Mouse (Mus musculus): Measurements from ENCODE around the gene Fbxo40. TPM values are rescaled to one million over a fixed set of nuclear protein-coding genes. Genes with fewer than 3 reads are reported as not detected.

The Fbxo40 gene
- total and polyA plus RNA-seq, 2 experiments from 2014 or later = 19.4 to 86.4 TPM

- no peak for TF ChIP-seq EP300 (IDR thresholded peaks at IDR 0.05; ENCODE audit: low read depth)
- TF ChIP-seq CTCF (IDR thresholded peaks at IDR 0.05; ENCODE audit: low read depth) = no peak
- Histone ChIP-seq H3K36me3 (replicated peaks; ENCODE audit: control insufficient read depth, insufficient read depth, low read length) (peaks cover 87% of the 10 kb centered on the region), H3K4me2 (ENCODE audit: low read depth, low read length) (no peak overlapping the region), H3K4me1 (ENCODE audit: control insufficient read depth, insufficient read depth) (no peaks in the 10 kb centered on the region), H3K4me3 (ENCODE audit: low read depth, low read length) (no peak overlapping the region), H3K9ac (replicated peaks; ENCODE audit: low read depth, low read length) (no peak overlapping the region), H3K9me3 (replicated peaks; ENCODE audit: control insufficient read depth, low read length) (no peaks in the 10 kb centered on the region), H3K27me3 (ENCODE audit: control insufficient read depth, insufficient read depth, low read length) (no peaks in the 10 kb centered on the region), H3K27ac (ENCODE audit: low read depth) (no peak overlapping the region)
- WGBS = 85% methylated on average over 10 of the region's 10 CpGs
- ATAC-seq (ENCODE audit: insufficient read depth, low read depth) (no peak), DNase-seq (ENCODE audit: low spot score) (no peak)
These were observed 63.5 kb downstream of the Fbxo40 start for GRCm38 (mm10) chr16:36926514-36927447.

DNA sequence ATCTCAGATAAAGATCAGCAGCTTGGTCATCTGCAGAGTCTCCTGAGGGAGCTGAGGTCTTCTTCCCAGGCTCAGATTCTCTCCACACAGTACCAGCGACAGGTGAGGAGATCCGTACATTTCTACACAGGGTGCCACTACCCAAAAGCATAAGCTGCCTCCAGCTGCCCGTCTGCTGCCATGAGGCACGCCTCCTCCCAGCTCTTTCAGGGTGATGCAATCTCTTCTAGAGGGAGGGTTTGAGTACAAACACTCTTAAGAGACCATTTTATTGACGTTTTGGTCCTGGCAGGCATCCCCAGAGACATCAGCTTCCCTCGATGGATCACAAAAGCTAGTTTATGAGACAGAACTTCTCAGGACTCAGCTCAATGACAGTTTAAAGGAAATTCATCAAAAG, 64.5 kb downstream of the Fbxo40 start:
- Histone ChIP-seq H3K27ac (ENCODE audit: low read depth) (no peak overlapping the region), H3K9ac (replicated peaks; ENCODE audit: low read depth, low read length) (no peak overlapping the region), H3K27me3 (ENCODE audit: control insufficient read depth, insufficient read depth, low read length) (no peaks in the 10 kb centered on the region), H3K4me3 (ENCODE audit: low read depth, low read length) (no peak overlapping the region), H3K9me3 (replicated peaks; ENCODE audit: control insufficient read depth, low read length) (no peaks in the 10 kb centered on the region), H3K36me3 (replicated peaks; ENCODE audit: control insufficient read depth, insufficient read depth, low read length) (peaks cover 82% of the 10 kb centered on the region), H3K4me2 (ENCODE audit: low read depth, low read length) (no peak overlapping the region), H3K4me1 (ENCODE audit: control insufficient read depth, insufficient read depth) (no peaks in the 10 kb centered on the region)
- ATAC-seq (ENCODE audit: insufficient read depth, low read depth) (no peak), DNase-seq (ENCODE audit: low spot score) (no peak)
- WGBS = 80% methylated on average over 6 of the region's 6 CpGs
- no peak for TF ChIP-seq CTCF (IDR thresholded peaks at IDR 0.05; ENCODE audit: low read depth)
- TF ChIP-seq EP300 (IDR thresholded peaks at IDR 0.05; ENCODE audit: low read depth) = no peak

DNA sequence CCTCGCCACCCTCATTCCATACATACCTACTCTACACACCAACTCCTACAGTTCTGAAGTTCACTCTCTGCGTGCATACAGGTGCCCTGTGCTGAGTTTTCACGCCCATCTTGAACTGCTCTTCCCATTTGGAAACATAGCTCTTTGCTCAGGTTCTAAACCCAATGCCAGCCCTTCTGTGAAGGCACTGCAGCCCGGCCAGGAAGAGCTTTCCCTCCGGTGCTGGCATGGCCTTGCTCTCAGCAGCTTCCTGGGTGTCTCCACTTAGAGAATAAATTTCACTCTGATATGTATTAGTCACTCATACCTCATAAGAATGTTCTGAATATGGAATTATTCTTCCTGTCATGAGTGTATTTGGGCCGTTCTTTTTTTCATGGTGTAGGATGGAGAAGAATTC, 64.9 kb downstream of the Fbxo40 start:
- no peak for TF ChIP-seq EP300 (IDR thresholded peaks at IDR 0.05; ENCODE audit: low read depth)
- no peak for TF ChIP-seq CTCF (IDR thresholded peaks at IDR 0.05; ENCODE audit: low read depth)
- ATAC-seq (ENCODE audit: insufficient read depth, low read depth) (no peak), DNase-seq (ENCODE audit: low spot score) (no peak)
- Histone ChIP-seq H3K4me2 (ENCODE audit: low read depth, low read length) (no peak overlapping the region), H3K9me3 (replicated peaks; ENCODE audit: control insufficient read depth, low read length) (no peaks in the 10 kb centered on the region), H3K27me3 (ENCODE audit: control insufficient read depth, insufficient read depth, low read length) (no peaks in the 10 kb centered on the region), H3K36me3 (replicated peaks; ENCODE audit: control insufficient read depth, insufficient read depth, low read length) (peaks cover 82% of the 10 kb centered on the region), H3K4me1 (ENCODE audit: control insufficient read depth, insufficient read depth) (no peaks in the 10 kb centered on the region), H3K4me3 (ENCODE audit: low read depth, low read length) (no peak overlapping the region), H3K27ac (ENCODE audit: low read depth) (no peak overlapping the region), H3K9ac (replicated peaks; ENCODE audit: low read depth, low read length) (no peak overlapping the region)
- 78% methylated on average over 6 of the region's 6 CpGs for whole genome bisulfite sequencing

GRCm38 (mm10) chr16:36924312-36924711, 66.0 kb downstream of the Fbxo40 start:
- Histone ChIP-seq H3K4me2 (ENCODE audit: low read depth, low read length) (no peak overlapping the region), H3K27ac (ENCODE audit: low read depth) (no peak overlapping the region), H3K36me3 (replicated peaks; ENCODE audit: control insufficient read depth, insufficient read depth, low read length) (peaks cover 81% of the 10 kb centered on the region), H3K9me3 (replicated peaks; ENCODE audit: control insufficient read depth, low read length) (no peaks in the 10 kb centered on the region), H3K9ac (replicated peaks; ENCODE audit: low read depth, low read length) (no peak overlapping the region), H3K4me1 (ENCODE audit: control insufficient read depth, insufficient read depth) (no peaks in the 10 kb centered on the region), H3K27me3 (ENCODE audit: control insufficient read depth, insufficient read depth, low read length) (no peaks in the 10 kb centered on the region), H3K4me3 (ENCODE audit: low read depth, low read length) (no peak overlapping the region)
- ATAC-seq (ENCODE audit: insufficient read depth, low read depth) (no peak), DNase-seq (ENCODE audit: low spot score) (no peak)
- TF ChIP-seq EP300 (IDR thresholded peaks at IDR 0.05; ENCODE audit: low read depth) (no peak), CTCF (IDR thresholded peaks at IDR 0.05; ENCODE audit: low read depth) (no peak)
- WGBS = 92% methylated on average over 8 of the region's 8 CpGs

GRCm38 (mm10) chr16:36921980-36922379, 68.3 kb downstream of the Fbxo40 start:
- no peak overlapping the region for H3K9ac ChIP-seq (replicated peaks; ENCODE audit: low read depth, low read length)
- H3K36me3 ChIP-seq (replicated peaks; ENCODE audit: control insufficient read depth, insufficient read depth, low read length) = peaks cover 80% of the 10 kb centered on the region
- H3K9me3 ChIP-seq (replicated peaks; ENCODE audit: control insufficient read depth, low read length) = no peaks in the 10 kb centered on the region
- H3K27me3 ChIP-seq (ENCODE audit: control insufficient read depth, insufficient read depth, low read length) = no peaks in the 10 kb centered on the region
- no peak for DNase-seq (ENCODE audit: low spot score)
- ATAC-seq (ENCODE audit: insufficient read depth, low read depth) = no peak
- no peak overlapping the region for H3K4me2 ChIP-seq (ENCODE audit: low read depth, low read length)
- no peak overlapping the region for H3K27ac ChIP-seq (ENCODE audit: low read depth)
- TF ChIP-seq CTCF (IDR thresholded peaks at IDR 0.05; ENCODE audit: low read depth) (no peak), EP300 (IDR thresholded peaks at IDR 0.05; ENCODE audit: low read depth) (no peak)
- WGBS = 84% methylated on average over 6 of the region's 6 CpGs
- H3K4me3 ChIP-seq (ENCODE audit: low read depth, low read length) = no peak overlapping the region
- no peaks in the 10 kb centered on the region for H3K4me1 ChIP-seq (ENCODE audit: control insufficient read depth, insufficient read depth)

Data from heart, postnatal 0 days (tissue).